Mouse (Mus musculus) testis, adult 2 months (tissue): ENCODE measurements around the gene 3100002H09Rik. TPM values are rescaled to one million over a fixed set of nuclear protein-coding genes. Genes with fewer than 3 reads are reported as not detected.

Experiments used
- H3K27ac ChIP-seq: fragments of 200-500 bp; 2 replicates; pipeline ENCODE4 v1.5.1; 2012; ENCODE audit warnings: low read depth, low read length; ENCODE audit not compliant: control insufficient read depth, insufficient read depth
- H3K27me3 ChIP-seq: fragments of 200-500 bp; 2 replicates; pipeline ENCODE4 v1.6.1; 2012; ENCODE audit warnings: mild to moderate bottlenecking, low read length, moderate library complexity; ENCODE audit not compliant: control insufficient read depth, insufficient read depth
- H3K36me3 ChIP-seq: fragments of 200-500 bp; 2 replicates; pipeline ENCODE4 v1.6.1; 2012; ENCODE audit warnings: mild to moderate bottlenecking, low read length; ENCODE audit not compliant: control insufficient read depth, insufficient read depth
- H3K4me1 ChIP-seq: fragments of 200-500 bp; 2 replicates; pipeline ENCODE4 v1.6.1; 2012; ENCODE audit warnings: low read length; ENCODE audit not compliant: control insufficient read depth, insufficient read depth
- H3K4me3 ChIP-seq: fragments of 200-500 bp; 2 replicates; pipeline ENCODE4 v1.5.1; 2012; ENCODE audit warnings: low read depth, mild to moderate bottlenecking, low read length, moderate library complexity, mixed read lengths; ENCODE audit not compliant: control insufficient read depth
- CTCF ChIP-seq: fragments of 200-500 bp; IDR thresholded peaks from 2 replicates; pipeline ENCODE4 v1.5.1; 2012; ENCODE audit warnings: low read depth, mild to moderate bottlenecking, inconsistent platforms, low read length, moderate library complexity; ENCODE audit not compliant: control insufficient read depth, insufficient read depth, insufficient replicate concordance
- POLR2A ChIP-seq: fragments of 200-500 bp; IDR thresholded peaks from 2 replicates; pipeline ENCODE4 v1.6.1; 2012; ENCODE audit warnings: low read depth, mild to moderate bottlenecking, inconsistent platforms, low read length, moderate library complexity; ENCODE audit not compliant: control insufficient read depth
- polyA plus RNA-seq: library from polyadenylated mRNA; depleted of rRNA; stranded (reverse); fragments of >200 nt; gene quantifications from 2 replicates; pipeline ENCODE4 v1.2.3, GENCODE M21; 2012

3100002H09Rik gene
- polyA plus RNA-seq, 1 experiment, result not detected

DNA sequence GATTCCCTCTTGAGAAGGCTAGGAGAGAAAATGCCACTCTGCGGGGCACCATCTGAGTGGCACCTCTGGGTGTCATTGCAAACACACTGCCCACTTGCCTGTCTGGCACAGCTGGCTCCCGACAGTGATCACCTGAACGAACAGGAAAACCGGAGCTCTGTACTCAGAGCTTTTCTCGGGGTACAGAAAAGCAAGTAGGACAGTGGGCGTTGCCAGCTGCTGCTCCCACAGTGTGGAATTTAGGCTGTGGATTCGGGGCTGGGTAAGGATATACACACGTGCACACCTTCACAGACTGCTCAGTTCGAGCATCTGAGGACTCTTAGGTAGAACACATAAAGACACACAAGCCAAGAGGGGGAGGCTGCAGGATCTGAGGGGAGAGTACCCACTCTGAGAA, 14.7 kb downstream of the 3100002H09Rik start:
- Histone ChIP-seq H3K4me3 (no peak overlapping the region), H3K36me3 (no peaks in the 10 kb centered on the region), H3K27ac (no peak overlapping the region), H3K4me1 (no peaks in the 10 kb centered on the region), H3K27me3 (no peaks in the 10 kb centered on the region)
- TF ChIP-seq CTCF (no peak), POLR2A (no peak)

DNA sequence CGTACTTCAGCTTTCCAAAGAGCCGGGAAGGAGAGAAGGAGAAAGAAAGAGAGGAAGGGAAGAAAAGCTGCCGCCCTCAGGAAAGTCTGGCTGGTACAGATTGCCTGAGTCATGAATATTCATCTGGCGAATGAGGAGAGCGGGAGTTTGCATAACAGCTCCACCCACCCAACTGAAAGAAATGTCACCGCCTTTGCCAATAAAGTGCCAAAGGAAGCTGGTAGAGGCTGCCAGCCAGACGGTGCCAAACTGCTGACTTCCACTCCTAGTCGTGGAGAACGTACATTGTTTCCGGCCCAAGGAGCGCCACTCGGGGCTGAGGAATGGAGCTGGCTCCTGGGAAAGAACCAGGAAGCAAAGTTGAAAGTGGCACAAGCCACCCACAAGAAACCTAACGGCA, 15.7 kb downstream of the 3100002H09Rik start:
- TF ChIP-seq CTCF, result no peak
- Histone ChIP-seq H3K36me3 (no peaks in the 10 kb centered on the region), H3K27me3 (no peaks in the 10 kb centered on the region), H3K27ac (no peak overlapping the region), H3K4me1 (no peaks in the 10 kb centered on the region), H3K4me3 (no peak overlapping the region)

DNA sequence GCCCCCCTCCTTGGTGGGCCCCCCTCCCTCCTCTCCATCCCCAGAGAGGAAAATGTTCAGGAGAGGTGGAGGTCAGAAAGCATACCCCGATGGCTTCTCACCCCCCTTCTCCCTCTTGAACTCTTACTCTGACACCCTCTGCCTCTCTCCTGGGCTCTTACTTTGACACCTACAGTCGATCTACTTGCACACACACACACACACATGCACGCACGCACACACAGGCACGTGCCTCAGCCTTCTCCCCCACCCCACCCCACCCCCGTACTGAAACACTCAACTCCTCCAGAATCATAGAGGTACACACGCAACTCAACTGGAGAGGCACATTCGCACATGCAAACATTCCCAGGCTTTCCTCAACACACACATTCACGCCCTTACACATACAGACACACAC, 16.9 kb downstream of the 3100002H09Rik start:
- H3K27me3 ChIP-seq, result no peaks in the 10 kb centered on the region

DNA sequence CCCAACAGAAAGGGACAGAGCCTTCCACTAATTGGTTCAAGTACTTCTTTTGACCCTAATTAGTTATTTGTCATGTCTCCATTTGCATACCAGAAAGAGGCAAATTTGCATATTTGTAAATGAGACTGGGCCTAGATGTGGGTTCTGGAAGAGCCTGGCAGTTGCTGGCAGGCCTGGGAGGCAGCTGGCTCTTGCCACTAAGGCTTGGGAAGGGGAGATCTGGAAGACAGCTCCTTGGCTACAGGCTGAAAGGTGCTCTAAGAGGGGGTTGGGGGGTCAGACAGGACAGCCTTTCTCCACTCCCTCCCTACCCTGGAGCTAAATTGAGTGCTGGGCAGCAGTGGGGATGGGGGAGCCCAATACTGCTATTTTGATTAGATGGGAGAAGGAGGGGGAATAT, 17.4 kb downstream of the 3100002H09Rik start:
- H3K36me3 ChIP-seq, result no peaks in the 10 kb centered on the region
- H3K27ac ChIP-seq, result no peak overlapping the region
- H3K4me1 ChIP-seq, result no peaks in the 10 kb centered on the region
- no peak for TF ChIP-seq CTCF
- TF ChIP-seq POLR2A, result no peak
- no peak overlapping the region for H3K4me3 ChIP-seq
- no peaks in the 10 kb centered on the region for H3K27me3 ChIP-seq

More for the DNA sequence above, 16.9 kb downstream of the 3100002H09Rik start:
- no peak overlapping the region for H3K4me3 ChIP-seq
- H3K4me1 ChIP-seq, result no peaks in the 10 kb centered on the region
- TF ChIP-seq POLR2A (no peak), CTCF (no peak)
- H3K27ac ChIP-seq, result no peak overlapping the region
- H3K36me3 ChIP-seq, result no peaks in the 10 kb centered on the region

DNA sequence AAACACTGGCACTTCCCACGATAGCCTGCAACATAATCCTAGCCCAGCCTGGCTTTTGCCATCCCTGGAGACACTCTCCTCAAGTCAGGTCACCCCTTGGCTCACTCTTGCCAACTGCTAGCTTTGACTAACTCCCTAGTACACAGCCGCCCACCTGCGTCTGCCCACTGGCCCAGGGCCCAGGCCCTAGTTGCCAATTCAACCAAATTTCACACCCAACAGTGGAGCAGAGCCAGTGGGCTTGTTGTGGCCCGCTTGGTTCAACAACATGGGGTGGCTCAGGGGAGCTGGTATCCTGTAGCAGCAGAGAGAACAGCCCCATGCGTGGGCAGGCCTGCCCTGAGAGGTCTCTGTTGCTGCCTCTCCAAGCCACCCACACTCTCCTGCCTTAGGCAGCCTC, 18.4 kb downstream of the 3100002H09Rik start:
- H3K27ac ChIP-seq, result no peak overlapping the region
- no peaks in the 10 kb centered on the region for H3K4me1 ChIP-seq
- H3K4me3 ChIP-seq, result no peak overlapping the region
- no peak for TF ChIP-seq POLR2A
- no peak for TF ChIP-seq CTCF
- no peaks in the 10 kb centered on the region for H3K27me3 ChIP-seq
- H3K36me3 ChIP-seq, result no peaks in the 10 kb centered on the region

DNA sequence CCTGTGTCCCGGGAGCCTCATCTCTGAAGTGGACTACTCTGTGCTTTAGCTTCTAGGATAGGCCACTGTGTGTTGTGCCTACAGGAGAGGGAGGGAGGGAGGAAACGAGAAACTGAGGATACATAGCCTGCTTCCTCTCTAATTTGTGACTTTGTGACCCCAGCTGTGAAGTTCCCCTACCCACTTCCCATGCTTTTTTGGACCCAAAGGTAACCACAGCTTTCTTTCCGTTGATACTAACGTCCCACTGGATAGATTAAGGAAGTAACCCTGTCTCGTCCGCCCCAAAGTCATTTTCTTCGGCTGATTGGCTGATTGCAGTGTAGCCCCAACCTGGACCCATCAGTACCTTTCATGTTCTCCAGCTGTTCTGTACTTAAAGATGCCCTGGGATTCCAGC, 29.9 kb downstream of the 3100002H09Rik start:
- H3K4me3 ChIP-seq, result no peak overlapping the region
- no peaks in the 10 kb centered on the region for H3K36me3 ChIP-seq
- H3K27ac ChIP-seq, result no peak overlapping the region
- no peaks in the 10 kb centered on the region; the same call in none of the 2 replicates for H3K27me3 ChIP-seq
- peaks cover 4% of the 10 kb centered on the region for H3K4me1 ChIP-seq
- TF ChIP-seq CTCF (no peak), POLR2A (no peak)

DNA sequence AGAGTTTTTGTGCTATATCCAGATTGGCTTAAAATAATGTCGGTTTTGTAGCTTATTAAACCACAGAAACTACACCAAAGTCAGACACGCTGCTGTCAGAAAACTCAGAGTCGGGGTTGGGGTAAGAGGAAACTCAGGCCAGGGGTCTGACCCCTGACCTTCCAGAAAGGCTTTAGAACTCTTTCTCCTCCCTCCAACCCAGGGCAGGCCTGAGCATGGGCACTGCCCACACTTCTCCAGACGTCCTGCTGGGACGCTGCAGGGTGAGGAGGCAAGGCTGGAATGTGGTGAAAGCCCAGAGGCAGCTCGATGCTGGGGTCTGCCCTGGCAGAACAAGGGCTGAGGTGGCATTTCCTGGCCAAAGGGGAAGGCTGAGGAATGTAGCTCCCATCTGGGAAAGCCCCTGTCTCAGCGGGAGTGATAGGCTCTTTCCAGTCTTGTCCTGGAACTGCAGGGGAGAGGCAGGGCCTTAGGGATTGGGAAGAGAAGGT, 34.6 kb downstream of the 3100002H09Rik start:
- peaks cover 10% of the 10 kb centered on the region for H3K4me1 ChIP-seq
- H3K27ac ChIP-seq, result no peak overlapping the region
- TF ChIP-seq CTCF (no peak), POLR2A (no peak)
- H3K36me3 ChIP-seq, result no peaks in the 10 kb centered on the region
- H3K27me3 ChIP-seq, result no peaks in the 10 kb centered on the region; the same call in none of the 2 replicates
- H3K4me3 ChIP-seq, result no peak overlapping the region
